Mouse (Mus musculus) lung, postnatal 0 days (tissue): ENCODE measurements around the gene Crhr1.

Experiments used
- CTCF ChIP-seq: IDR thresholded peaks from 2 replicates; pipeline ENCODE4 v1.5.1; 2016; ENCODE audit warnings: antibody characterized with exemption, mild to moderate bottlenecking
- EP300 ChIP-seq: IDR thresholded peaks from 2 replicates; pipeline ENCODE4 v1.6.1; 2016; ENCODE audit warnings: antibody characterized with exemption, mild to moderate bottlenecking, control low read depth

- no peak for TF ChIP-seq EP300
- TF ChIP-seq CTCF = no peak
Measured at GRCm38 (mm10) chr11:104088519-104088918, 44.1 kb upstream of the Crhr1 start.
